Mouse (Mus musculus): ENCODE measurements around the gene Fam102a. TPM values are rescaled to one million over a fixed set of nuclear protein-coding genes. Genes with fewer than 3 reads are reported as not detected.
A peak's percentile ranks its signal among the peaks of the same experiment; 100 is the strongest.

Fam102a gene
- polyA plus RNA-seq, 1 experiment from 2014 or later, result 8.4 TPM

DNA sequence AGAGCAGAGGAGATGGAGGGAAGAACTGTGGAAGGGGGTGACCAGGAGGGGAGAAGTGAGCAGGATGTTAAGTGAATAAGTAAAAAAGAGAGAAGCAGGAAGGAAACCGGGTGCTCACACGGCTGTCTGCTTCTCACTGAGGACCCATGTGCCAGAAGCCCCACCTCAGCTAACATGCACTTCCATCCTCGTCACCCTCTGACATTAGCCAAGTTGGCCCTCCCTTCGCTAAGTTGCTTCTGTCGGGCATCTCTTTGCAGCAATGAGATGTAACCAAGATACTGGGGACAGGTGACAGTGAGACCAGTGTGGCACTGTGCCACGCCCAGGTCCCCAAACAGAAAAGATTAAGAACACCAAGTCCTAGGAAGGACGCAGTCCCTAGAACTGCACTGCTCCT lies 22.5 kb upstream of the Fam102a start:
- no peak for DNase-seq (ENCODE audit: low spot score)

DNA sequence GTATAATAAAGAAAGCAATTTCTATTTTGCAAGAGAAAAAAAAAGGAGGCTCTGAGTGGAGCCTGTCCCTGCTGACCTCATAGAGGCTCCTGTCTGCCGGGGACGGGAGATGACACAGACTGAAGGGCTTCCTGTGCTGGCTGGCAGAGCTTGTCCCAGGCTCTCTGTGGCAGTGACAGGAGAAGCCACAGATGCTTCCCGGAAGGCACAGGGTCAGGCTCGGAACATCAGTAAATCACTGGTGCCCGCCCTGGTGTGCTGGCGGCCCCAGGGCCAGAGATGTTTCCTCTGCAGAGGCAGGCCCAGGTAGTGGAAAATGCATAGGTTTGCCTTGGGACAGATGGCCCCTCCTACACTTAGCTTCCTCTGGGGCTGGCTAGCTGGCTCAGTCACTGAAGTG lies 20.8 kb upstream of the Fam102a start:
- peak; percentile 24 for DNase-seq (ENCODE audit: low spot score)

GRCm38 (mm10) chr2:32517233-32517867 lies 17.8 kb upstream of the Fam102a start:
- no peak for DNase-seq (ENCODE audit: low spot score)

DNA sequence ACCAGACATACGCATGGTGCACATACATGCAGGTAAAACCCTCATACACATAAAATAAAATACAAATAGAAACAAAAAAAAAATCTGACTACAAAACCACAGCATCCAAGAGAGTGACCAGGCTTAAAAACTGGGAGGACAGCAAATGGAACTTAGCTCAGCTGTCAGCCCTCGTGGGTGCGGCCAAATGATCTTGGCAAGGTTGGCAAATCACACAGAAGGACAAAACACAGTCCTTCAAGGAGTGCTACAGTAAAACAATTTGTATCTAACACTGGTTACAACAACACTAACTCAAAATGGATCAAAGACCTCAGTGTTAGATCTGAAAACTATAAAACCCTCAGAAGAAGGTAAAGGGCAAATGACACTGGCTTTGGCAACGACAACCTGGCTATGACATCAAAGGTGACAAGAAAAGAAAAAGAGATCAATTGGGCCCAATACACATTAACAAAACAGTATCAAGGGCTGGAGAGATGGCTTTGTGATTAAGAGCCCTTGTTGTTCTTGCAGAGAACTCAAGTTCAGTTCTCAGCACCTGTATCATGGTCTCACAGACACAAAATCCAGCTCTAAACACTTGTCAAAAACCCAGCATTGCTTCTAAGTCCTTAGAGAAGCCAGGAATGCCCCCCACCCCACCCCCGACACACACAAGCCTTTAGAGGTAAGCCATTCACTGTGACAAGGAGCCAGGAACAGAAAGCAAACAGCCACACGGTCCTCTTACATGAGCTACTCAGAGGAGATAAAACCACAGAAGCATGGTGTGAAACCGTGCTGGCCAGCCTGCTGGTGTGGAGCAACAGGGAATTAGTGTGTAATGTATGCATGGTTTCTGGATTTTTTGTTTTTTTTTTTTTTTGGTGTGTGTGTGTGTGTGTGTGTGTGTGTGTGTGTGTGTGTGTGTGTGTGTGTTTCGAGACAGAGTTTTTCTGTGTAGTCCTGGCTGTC lies 14.8 kb upstream of the Fam102a start:
- no peak for DNase-seq (ENCODE audit: low spot score)

DNA sequence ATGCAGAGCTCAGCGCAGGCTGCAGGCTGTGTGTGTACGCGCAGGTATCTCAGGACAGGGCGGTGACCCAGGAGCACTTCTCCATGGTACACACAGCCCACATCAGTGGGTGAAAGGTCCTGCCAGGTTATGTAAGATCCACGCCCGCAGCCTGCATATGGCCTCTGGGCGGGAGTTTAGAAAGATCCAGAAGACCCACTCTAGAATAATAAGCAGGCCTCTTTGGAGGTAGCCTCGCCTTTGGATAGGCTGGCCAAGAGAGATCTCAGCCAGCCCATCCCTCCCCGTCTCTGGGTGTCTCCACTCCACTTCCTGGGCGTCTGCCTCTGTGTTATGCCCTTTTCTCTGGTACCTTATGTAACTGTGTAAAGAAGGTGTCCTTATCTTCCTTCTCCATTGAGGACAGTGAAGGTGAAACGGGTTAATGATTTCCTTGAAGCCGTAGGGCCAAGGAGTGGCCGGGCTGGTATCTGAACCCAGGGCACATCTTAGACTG lies 10.5 kb upstream of the Fam102a start:
- no peak for DNase-seq (ENCODE audit: low spot score)

DNA sequence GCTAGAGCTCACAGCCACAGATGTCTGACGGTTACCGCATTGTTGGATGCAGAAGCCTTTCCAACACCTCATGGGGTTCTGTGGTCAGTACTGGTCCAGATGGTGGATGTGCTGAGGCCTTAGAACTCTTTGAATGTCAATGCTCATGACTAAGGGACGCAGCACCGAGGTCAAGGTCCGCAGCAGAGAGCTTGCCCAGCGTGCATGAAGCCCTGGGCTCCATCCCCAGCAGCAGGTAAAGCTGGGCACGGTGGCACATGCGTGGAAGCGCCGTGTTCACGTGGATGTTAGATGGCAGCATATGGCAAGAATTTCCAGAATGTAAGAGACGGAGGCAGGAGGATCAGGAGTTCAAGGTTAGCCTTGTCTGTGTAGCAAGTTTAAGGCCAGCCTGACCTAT lies 9.3 kb upstream of the Fam102a start:
- DNase-seq (ENCODE audit: low spot score), result no peak

GRCm38 (mm10) chr2:32527468-32527966 lies 7.6 kb upstream of the Fam102a start:
- DNase-seq (ENCODE audit: low spot score), result no peak

GRCm38 (mm10) chr2:32528326-32528725 lies 6.8 kb upstream of the Fam102a start:
- no peak for DNase-seq (ENCODE audit: low spot score)

DNA sequence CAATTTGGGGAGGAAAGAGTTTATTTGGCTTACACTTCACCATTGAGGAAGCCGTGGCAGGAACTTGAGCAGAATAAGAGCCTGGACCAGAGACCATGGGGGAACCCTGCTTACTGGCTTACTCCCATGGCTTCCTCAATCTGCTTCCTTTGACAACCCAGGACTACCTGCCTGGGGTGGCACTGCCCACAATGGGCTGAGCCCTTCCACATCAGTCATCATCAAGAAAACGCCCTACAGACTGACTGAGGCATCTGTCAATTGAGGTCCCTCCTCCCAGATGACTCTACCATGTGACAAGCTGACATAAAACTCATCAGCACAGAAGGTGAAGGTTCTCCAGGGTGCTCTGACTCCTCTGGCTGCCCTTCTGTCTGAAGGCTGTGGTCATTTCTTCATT lies 4.7 kb upstream of the Fam102a start:
- no peak for DNase-seq (ENCODE audit: low spot score)

GRCm38 (mm10) chr2:32533163-32533562 lies 2.0 kb upstream of the Fam102a start:
- no peak for DNase-seq (ENCODE audit: low spot score)

DNA sequence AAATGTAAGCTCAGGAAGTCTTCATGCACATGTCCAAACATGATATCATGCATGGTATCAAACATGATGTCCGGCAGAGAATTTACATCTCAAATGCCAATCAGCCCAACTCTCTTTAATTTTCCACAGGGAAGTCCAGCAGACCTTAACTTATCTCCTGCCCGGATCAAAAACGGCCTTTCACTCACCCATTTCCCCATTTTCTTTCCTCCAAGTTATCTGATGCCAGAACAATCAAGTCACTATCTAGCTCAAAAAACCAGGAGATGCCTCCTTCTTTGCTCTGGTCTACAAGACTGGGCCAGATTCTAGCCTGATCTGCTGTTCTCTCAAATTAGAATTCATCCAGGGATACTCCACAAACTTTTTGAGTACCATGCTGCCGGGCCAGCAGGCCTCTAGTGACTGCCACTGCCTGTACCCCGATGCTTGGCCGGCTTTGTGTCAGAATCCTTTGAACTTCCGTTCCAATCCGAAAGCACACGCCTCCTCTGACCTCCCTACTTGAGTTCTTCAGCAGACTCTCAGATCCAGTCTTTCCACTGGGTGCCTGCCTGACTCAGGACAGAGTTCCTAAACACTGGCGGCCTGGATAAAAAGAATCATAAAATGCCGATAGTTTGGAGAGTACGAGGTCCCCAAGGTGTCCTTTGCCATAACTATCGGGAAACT lies 935 bp upstream of the Fam102a start:
- DNase-seq (ENCODE audit: low spot score), result peak; percentile 54

DNA sequence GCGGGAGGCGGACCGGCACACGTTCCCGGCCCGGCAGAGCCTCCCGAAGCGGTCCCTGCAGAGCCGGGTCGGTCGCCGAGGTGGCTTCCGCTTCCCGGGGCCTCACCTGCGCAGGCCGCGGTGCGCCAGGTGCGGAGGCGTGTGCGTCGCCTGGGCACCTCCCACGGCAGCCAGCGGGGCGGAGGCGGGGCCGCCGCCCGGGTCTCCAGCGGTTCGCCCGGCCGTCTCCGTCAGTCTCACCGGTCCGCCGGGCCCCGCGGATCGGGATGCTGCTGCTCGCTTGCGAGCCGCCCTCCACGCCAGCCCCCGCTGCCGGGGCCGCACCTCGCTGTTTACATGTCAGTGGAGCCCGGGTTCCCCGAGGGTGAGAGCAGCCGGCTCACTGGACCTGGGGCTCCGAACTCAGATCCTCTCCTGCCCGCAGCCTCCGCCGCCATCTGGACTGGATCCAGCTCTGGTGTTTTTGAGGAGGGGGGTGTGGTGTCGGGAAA lies 414 bp downstream of the Fam102a start:
- no peak for DNase-seq (ENCODE audit: low spot score)

GRCm38 (mm10) chr2:32536086-32536633 lies 1.0 kb downstream of the Fam102a start:
- no peak for DNase-seq (ENCODE audit: low spot score)

GRCm38 (mm10) chr2:32536634-32537359 lies 1.7 kb downstream of the Fam102a start:
- no peak for DNase-seq (ENCODE audit: low spot score)

- no peak for DNase-seq (ENCODE audit: low spot score)
Observed at GRCm38 (mm10) chr2:32537360-32537905, 2.3 kb downstream of the Fam102a start.

GRCm38 (mm10) chr2:32537941-32538340 lies 2.8 kb downstream of the Fam102a start:
- no peak for DNase-seq (ENCODE audit: low spot score)

DNA sequence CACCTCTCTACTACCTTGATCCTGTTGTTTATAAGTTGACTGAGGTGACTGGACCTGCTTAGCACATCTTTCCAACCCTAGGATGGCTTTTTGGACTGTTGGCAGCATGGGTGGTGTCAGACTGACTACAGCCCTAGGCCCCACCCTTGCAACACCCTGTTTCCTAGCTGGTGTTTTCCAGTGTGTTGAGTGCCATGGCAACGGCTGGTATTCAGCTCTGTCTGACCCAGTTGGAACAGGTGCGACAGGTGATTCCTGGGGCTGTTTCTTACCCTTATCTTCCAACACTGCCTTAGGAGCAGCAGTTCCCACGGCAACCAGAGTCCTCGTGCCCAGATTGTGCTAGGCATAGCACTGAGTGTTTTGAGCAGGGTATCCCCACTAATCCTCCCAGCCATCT lies 3.3 kb downstream of the Fam102a start:
- no peak for DNase-seq (ENCODE audit: low spot score)

DNA sequence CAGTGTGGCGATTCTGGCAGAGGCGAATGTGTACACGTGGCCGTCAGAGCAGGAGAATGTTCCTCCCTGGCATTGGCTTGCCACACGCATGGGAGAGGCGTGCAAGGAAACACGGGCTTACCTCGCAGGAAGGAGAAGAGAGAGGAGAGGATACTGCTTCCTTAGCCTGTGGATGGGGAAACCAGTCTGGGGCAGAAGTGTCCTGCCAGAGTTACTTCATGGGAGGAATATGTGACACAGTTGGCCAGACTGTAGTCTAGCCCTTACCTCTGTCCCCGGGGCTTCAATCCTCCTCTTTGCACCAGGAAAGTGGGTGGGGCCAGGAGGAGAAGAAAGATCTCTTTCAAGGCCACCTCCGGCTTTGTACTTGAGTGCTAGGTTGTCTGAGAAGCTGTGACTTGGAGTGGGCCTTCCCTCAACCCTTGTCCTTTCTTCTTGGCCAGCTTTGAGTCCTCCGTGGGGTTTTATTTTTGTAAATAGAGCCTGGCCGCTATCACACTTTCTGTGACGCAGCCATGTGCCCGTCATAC lies 4.4 kb downstream of the Fam102a start:
- DNase-seq (ENCODE audit: low spot score), result no peak

- no peak for DNase-seq (ENCODE audit: low spot score)
Observed at GRCm38 (mm10) chr2:32541333-32541908, 6.3 kb downstream of the Fam102a start.
